Mouse (Mus musculus) E14TG2a.4 (cell line): ENCODE measurements at regions not wholly inside any gene's neighbourhood (a gene's known extent, or its start where the extent isn't known, plus 50 kb on each side); places are given as distances from the start of the nearest gene placed in this dataset.

ENCODE experiments used
- CTCF ChIP-seq: conservative IDR thresholded peaks from 2 replicates; pipeline ENCODE4 v1.5.1; 2014; ENCODE audit warnings: low read length
- NANOG ChIP-seq: IDR thresholded peaks from 2 replicates; pipeline ENCODE4 v1.6.1; 2014; ENCODE audit warnings: borderline replicate concordance, low read length, mixed read lengths
- POU5F1 ChIP-seq: IDR thresholded peaks from 2 replicates; pipeline ENCODE4 v1.6.1; 2014; ENCODE audit warnings: low read length, borderline replicate concordance

DNA sequence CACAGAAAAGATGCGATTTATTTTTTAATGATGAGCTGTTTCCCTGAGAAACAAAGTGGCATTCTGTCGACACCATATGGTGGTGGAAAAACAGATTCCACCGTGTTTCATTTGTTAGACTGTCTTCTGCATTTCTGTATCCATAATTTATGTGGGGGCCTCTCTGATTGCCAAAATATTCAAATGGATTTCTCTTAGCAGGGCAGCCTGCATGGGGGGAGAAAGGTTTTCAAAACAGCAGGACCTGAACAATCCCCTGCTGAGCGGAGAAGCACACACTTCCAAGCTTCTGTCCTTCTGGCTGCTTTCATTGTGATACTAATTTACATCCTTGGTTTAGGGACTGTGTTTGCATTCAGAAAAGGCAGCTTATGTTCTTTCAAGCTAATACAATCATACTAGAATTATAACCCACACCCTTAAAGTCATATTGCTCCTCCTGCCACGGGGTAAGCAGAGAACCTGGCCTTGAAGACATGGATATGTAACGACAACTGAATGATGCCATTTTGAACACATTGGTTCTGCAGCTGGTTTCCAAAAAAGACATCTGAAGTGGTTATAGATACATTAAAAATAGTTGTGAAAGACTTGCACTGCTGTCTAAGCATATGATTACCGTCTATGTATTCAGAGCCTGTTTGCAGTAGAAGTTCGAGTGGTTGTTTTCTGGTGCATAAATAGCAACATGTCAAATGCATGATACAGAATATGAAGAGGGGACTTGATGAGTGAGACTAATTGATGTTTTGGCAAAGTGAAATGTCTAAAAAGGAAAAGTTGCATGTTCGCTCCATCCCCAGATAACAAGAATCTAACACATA is 671.6 kb upstream of the Klhl29 start:
- TF ChIP-seq CTCF = no peak
- TF ChIP-seq NANOG = no peak
- TF ChIP-seq POU5F1 = no peak
